Mouse (Mus musculus) ES-CJ7 (cell line): Measurements from ENCODE around the gene Fas.

Experiments
- DNase-seq: peaks from one replicate; pipeline ENCODE4 v3.0.0; 2011; ENCODE audit warnings: low read depth, low spot score

Fas gene

DNA sequence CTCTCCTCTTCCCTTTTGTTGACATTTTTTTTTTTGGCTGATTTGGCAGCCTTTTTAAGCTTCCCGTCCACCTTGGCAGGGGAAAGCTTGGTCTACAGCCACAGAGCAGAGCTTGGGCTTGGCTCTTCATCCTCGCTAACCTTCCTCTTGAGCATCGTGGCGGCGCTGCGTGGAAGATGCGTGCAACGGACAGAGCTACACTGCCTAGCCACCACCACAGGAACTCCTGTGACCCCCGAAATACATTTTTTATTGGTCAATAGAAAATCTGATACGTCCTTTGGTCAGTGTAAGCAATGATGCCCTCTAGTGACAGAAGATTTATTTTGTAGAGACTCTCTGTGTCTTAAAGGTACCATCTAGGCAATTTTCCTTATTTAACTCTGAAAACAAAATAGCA lies 6.1 kb upstream of the Fas start:
- DNase-seq: no peak

DNA sequence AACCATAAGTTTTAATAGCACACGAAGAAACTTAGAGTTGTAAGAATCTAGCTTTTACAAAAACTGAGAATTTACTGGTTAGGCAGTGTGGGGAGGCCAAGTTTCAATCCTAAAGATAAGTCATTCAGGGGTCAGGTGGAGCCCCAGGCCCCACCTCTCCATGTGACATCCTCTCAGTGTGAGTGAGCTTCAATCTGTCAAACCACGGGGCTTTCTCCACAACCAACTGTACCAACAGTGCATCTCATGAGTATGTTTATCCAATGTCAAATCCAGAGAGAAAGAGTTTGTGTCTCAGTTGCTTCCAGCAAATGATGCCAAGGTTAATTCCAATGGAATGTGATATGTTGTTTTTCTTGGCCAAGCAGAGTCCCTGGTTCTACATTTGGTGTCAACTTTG lies 5.6 kb upstream of the Fas start:
- no peak for DNase-seq

- DNase-seq: no peak
Measured at GRCm38 (mm10) chr19:34287221-34287620, 3.2 kb upstream of the Fas start.

DNA sequence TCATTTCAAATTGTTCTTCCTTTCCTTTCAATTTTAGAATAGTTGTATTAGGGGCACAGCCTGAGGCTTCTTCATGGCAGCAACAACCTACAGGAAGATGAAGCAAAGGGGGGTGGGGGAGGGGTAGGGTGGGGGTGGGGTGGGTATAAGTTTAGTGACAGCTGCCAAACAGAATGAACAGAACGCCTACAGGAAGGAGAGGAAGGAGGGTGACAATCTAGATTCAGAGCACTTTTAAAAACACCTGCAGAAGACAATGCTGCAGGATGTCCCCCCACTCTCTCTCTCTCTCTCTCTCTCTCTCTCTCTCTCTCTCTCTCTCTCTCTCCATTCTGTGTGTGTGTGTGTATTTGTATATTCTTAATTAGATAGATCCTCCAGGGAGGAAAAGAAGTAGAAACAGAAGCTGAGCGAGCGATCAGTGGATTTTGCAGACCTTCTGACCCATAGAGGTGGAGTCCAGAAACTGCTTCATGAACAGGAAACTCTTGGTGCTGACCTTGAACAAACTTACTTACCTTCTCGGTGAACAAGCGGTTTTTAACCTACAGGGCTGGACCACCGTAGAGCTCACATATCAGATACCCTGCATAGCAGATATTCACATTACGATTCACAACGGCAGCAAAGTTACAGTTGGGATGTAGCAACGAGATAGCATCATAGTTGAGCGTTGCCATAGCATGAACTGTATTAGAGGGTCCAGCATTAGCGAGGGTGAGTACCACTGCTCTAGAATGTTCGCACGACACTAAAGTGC lies 2.6 kb upstream of the Fas start:
- DNase-seq: no peak

DNA sequence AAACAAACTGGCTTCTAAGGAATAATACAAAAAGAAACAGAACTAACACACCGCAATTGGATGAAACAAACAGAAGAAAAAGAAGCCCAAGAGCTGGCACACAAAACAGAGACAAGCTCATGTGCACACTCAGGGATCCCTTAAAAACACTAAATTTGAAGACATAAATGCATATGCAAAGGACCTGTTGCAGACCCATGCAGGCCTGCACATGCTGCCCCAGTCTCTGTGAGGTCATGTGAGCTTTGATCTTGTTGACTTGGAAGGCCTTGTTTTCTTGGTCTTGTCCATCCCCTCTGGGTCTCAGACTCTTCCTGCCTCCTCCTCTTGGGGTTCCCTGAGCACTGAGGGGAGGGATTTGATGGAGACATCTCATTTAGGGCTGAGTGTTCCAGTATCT lies 1.8 kb upstream of the Fas start:
- no peak for DNase-seq

DNA sequence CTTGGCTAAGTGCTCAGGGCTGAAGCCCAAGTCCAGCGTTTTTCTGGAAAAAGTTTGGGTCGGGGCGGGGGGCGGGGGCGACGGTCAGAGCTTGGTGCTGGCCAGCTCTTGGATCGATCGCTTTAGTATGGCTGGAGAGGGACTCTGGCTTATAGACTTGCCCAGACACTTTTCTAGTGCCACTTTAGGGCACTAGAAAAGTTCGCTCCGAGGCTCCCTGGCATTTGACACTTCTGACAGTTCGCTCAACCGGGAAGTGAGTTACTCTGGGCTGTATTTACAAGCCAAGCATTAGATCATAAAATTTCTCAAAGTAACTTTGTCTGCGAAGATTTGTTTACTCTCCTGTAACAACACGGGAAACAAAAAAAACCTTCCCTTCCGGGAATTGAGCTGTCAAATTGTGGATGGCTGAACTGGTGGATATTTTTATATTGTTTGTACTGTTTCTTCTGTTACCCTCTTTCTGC lies 441 bp downstream of the Fas start:
- DNase-seq: no peak

DNA sequence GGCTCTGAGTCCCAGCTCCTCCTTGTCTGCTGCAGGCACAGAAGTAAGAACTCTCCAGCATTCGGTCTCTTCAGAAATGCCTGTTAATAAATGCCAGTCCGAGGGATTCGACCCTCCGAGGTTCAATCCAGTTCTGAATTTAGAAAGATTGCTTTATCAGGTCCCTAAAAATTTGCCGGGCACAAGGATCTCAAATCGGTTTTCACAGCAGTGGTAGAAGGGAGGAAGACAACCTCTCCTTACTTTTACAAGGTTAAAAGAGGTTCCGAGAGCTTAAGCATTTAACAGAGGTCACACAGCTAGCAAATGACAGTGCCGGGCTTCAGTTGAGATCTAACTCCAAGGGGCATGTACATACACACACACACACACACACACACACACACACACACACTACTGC lies 913 bp downstream of the Fas start:
- DNase-seq: no peak

GRCm38 (mm10) chr19:34291956-34292355 lies 1.5 kb downstream of the Fas start:
- no peak for DNase-seq

DNA sequence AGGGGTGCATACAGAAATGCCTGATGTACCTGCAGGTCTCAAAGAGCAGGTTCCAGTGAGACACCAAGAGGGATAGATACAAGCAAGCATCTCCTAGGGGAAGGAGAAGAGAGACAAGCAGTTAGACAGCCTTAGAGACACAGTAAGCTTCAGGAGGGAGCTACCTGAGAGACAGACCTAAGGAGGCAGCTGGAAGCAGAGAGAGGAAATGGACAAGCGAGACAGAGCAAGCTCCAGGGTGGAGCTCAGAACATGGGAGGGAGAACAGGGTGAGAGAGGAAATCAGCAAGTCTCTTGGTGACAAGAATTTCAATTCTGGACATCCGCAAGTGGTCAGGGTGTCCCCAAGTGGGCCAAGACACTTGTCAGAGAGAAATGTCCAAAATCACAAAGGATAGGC lies 2.2 kb downstream of the Fas start:
- no peak for DNase-seq

DNA sequence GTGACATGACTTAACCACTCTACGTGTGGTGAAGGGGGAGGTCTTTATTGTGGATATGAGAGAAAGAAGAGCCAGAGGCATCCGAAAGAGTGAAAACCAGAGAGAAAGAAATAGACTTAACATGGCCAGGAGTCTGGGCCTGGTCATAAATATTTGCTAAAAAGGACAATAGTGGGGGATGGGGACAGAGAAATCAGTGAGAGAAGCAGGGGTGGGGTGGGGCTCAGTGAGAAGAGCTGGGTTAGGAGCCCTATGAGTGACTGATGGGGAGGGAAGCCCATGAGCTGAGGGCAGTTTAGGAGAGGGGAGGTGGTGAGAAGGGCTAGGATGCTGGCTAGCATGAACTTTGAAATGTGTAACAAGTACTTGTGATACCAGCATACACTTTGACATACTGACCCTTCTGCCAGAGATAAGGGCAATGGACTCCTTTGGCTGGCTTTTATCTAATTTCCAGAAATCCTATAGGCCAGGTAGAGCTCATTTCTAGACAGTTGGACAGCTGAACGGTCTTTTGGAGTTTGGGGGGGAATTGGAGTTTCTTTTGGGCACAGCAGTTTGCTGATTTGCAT lies 3.0 kb downstream of the Fas start:
- DNase-seq: no peak

GRCm38 (mm10) chr19:34295442-34295841 lies 5.0 kb downstream of the Fas start:
- no peak for DNase-seq

- no peak for DNase-seq
Measured at GRCm38 (mm10) chr19:34298531-34298930, 8.1 kb downstream of the Fas start.

DNA sequence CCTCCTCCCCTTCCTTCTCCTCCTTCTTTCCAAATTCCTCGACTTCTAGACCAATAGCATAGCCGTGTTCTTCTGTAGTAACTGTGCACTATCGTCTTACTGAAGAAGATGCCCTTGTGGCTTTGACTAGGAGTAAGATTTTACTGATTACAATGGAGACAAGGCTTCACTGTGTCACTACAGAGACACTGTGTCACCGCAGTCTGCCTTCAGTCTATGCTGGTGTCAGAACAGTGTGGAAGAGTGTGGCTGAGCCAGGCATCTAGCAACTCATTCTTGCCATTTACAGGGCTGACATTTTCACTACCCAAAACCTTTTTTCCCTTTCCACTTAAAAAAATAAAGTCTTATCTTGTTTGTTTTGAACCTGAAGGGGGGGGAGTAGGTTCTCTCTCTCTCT lies 8.8 kb downstream of the Fas start:
- DNase-seq: no peak

- no peak for DNase-seq
Measured at GRCm38 (mm10) chr19:34300430-34300829, 10.0 kb downstream of the Fas start.

GRCm38 (mm10) chr19:34304917-34305316 lies 14.5 kb downstream of the Fas start:
- no peak for DNase-seq

GRCm38 (mm10) chr19:34306794-34307193 lies 16.3 kb downstream of the Fas start:
- DNase-seq: no peak

- DNase-seq: no peak
Measured at GRCm38 (mm10) chr19:34312151-34312728, 21.8 kb downstream of the Fas start.

DNA sequence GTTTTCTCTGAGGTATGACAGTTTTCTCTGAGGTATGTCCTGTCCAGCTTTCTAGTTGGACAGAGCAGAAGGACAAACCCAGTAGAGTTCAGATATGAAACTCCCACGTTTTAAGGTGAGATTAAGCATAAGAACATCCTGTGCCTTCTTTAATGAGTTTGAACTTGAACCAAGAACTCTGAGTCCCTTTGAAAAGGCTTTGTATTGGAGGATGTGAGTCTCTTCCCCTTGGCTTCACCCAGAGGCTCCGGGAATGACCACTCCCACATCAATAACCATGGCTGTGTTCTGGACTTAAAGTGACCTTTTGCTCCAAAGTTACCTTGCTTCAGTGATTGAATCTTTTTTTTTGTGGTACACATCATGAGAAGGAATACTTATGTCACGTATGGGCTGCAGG lies 37.6 kb downstream of the Fas start:
- no peak for DNase-seq

DNA sequence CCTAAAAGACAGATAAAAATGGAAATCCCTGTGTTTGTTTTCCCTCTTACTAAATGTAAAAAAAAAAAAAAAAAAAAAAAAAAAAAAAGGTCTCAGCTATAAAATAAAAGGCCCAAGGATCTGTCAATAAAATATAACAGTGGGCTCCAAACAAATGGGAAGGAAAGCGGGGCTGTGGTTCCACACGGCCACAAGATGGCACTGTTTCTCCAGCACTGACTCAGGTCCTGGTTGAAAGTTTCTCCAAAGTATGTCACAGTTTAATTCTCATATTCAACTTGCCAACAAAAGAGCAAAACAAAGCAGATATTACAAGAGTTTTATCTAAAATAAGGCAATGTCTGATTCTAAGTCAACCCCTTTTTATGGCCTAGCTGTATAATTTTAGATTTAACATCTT lies 43.8 kb downstream of the Fas start:
- peak; percentile 55 for DNase-seq

GRCm38 (mm10) chr19:34344702-34345101 lies 54.2 kb downstream of the Fas start:
- no peak for DNase-seq

GRCm38 (mm10) chr19:34345616-34346267 lies 55.3 kb downstream of the Fas start:
- DNase-seq: no peak

- DNase-seq: no peak
Measured at GRCm38 (mm10) chr19:34353291-34353805, 62.9 kb downstream of the Fas start.
